ENCODE assay signal across 19 mouse cellular contexts in the genomic region with DNA sequence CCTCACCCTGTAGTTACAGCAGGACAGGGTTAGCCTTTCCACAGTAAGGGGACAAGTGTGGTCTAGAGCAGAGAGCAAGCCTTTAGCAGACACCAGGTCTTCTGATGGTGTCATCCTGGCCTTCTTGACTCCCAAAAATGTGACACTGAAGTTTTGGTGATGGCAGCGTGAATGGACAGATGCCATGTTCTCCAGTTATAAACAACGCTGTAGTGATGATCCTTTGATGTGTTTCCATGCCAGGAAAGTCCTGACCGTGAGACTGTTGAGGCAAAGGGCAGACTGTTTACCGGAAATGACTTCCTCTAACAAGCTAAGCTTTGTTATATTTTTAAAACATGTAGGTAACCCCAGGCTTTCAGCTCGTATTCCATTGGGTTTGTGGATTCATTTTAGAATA. TPM values are rescaled to one million over a fixed set of nuclear protein-coding genes. Genes with fewer than 3 reads are reported as not detected.
DNase-seq lines count a peak whose midpoint lies in the region; ATAC-seq and TF ChIP-seq lines count a peak whose summit lies in the region.
"Had no signal": no experiment of that assay in that cellular context is flagged by ENCODE, and none has a peak within 500 bp of the region (broad histone marks: within the 10 kb centered on the region; RNA-seq: fewer than 3 reads in every experiment).

No protein-coding gene starts in this region.

- no peak overlapping the region for H3K4me3 ChIP-seq in liver, embryonic 11.5 days (ENCODE audit: low read depth, low read length)
- no peak overlapping the region for H3K4me3 ChIP-seq in liver, postnatal 0 days (ENCODE audit: low read depth, low read length)
- no peak overlapping the region; the same call in 1 of the 2 replicates for H3K4me3 ChIP-seq in thymus, adult 2 months (ENCODE audit: control insufficient read depth, insufficient read depth, low read length)
- H3K4me3 ChIP-seq in bone marrow macrophage, adult 2 months (ENCODE audit: insufficient read depth, low read length), result peak overlapping the region; percentile 26
- H3K4me3 ChIP-seq in macrophage (ENCODE audit: inconsistent target), result peak overlapping the region; percentile 15
- H3K4me3 ChIP-seq: embryonic facial prominence, embryonic 10.5 days; gastrocnemius, adult 2 months; heart, embryonic 13.5 days; hindbrain, embryonic 12.5 days had no signal

- no peak overlapping the region for H3K27ac ChIP-seq in liver, embryonic 11.5 days (ENCODE audit: low read depth, low read length)
- no peak overlapping the region for H3K27ac ChIP-seq in liver, postnatal 0 days (ENCODE audit: low read depth)
- peak overlapping the region; percentile 62 for H3K27ac ChIP-seq in thymus, adult 2 months (ENCODE audit: control insufficient read depth, insufficient read depth, low read length)
- no peak overlapping the region for H3K27ac ChIP-seq in bone marrow macrophage, adult 2 months (ENCODE audit: insufficient read depth, low read depth, low read length)
- H3K27ac ChIP-seq in macrophage, result no peak overlapping the region
- H3K27ac ChIP-seq: embryonic facial prominence, embryonic 10.5 days; gastrocnemius, adult 2 months; heart, embryonic 13.5 days; hindbrain, embryonic 12.5 days had no signal

- TF ChIP-seq EP300 in liver, postnatal 0 days (IDR thresholded peaks at IDR 0.05; ENCODE audit: low read depth), result no peak

- TF ChIP-seq POLR2A in thymus, adult 2 months (IDR thresholded peaks at IDR 0.05; ENCODE audit: control insufficient read depth, extremely low read depth, insufficient read depth, low read length, poor library complexity), result no peak
- no peak for TF ChIP-seq POLR2A in bone marrow macrophage, adult 2 months (IDR thresholded peaks at IDR 0.05; ENCODE audit: borderline replicate concordance, low read depth, low read length)

- H3K36me3 ChIP-seq in liver, embryonic 11.5 days (ENCODE audit: control insufficient read depth, insufficient read depth, low read length), result no peaks in the 10 kb centered on the region
- no peaks in the 10 kb centered on the region for H3K36me3 ChIP-seq in liver, postnatal 0 days (replicated peaks; ENCODE audit: insufficient read depth, low read length)
- no peaks in the 10 kb centered on the region for H3K36me3 ChIP-seq in thymus, adult 2 months (ENCODE audit: control insufficient read depth, insufficient read depth, low read length)
- H3K36me3 ChIP-seq in macrophage (ENCODE audit: inconsistent target), result no peaks in the 10 kb centered on the region; the same call in 1 of the 2 replicates
- H3K36me3 ChIP-seq: heart, embryonic 13.5 days; hindbrain, embryonic 12.5 days had no signal

- ATAC-seq in liver, embryonic 11.5 days (replicated peaks; ENCODE audit: low FRiP score), result no peak
- ATAC-seq in liver, postnatal 0 days, result no peak
- ATAC-seq: activated CD4-positive, CD25-positive, alpha-beta regulatory T cell, adult 4 months; forebrain, embryonic 14.5 days; hindbrain, embryonic 16.5 days had no signal

- WGBS in liver, embryonic 11.5 days, result 66% methylated on average over 5 of the region's 5 CpGs
- WGBS in liver, postnatal 0 days (ENCODE audit: insufficient replicate concordance), result 56% methylated on average over 5 of the region's 5 CpGs
- WGBS in thymus, adult 2 months, result 33% methylated on average over 5 of the region's 5 CpGs
- 74% methylated on average over 5 of the region's 5 CpGs for WGBS in macrophage (ENCODE audit: missing documents)

- peaks cover 56% of the 10 kb centered on the region for H3K79me2 ChIP-seq in macrophage (ENCODE audit: inconsistent target)

- no peak overlapping the region for H3K9ac ChIP-seq in liver, embryonic 11.5 days (ENCODE audit: low read depth, low read length)
- no peak overlapping the region for H3K9ac ChIP-seq in liver, postnatal 0 days (replicated peaks)
- H3K9ac ChIP-seq: heart, embryonic 13.5 days; hindbrain, embryonic 12.5 days had no signal

- no peaks in the 10 kb centered on the region for H3K27me3 ChIP-seq in liver, embryonic 11.5 days (replicated peaks; ENCODE audit: control insufficient read depth, insufficient read depth, low read length)
- no peaks in the 10 kb centered on the region for H3K27me3 ChIP-seq in liver, postnatal 0 days (ENCODE audit: insufficient read depth, low read length)
- H3K27me3 ChIP-seq in thymus, adult 2 months (ENCODE audit: control insufficient read depth, insufficient read depth, low read length), result no peaks in the 10 kb centered on the region
- H3K27me3 ChIP-seq: heart, embryonic 13.5 days; hindbrain, embryonic 12.5 days had no signal

- TF ChIP-seq CTCF in liver, postnatal 0 days (IDR thresholded peaks at IDR 0.05; ENCODE audit: low read depth), result no peak
- TF ChIP-seq CTCF in thymus, adult 2 months (IDR thresholded peaks at IDR 0.05; ENCODE audit: borderline replicate concordance, control insufficient read depth, extremely low read depth, insufficient read depth, low read length, poor library complexity), result no peak
- no peak for TF ChIP-seq CTCF in bone marrow macrophage, adult 2 months (IDR thresholded peaks at IDR 0.05; ENCODE audit: low read depth, low read length)

- no peak overlapping the region for H3K4me2 ChIP-seq in liver, embryonic 11.5 days
- H3K4me2 ChIP-seq in liver, postnatal 0 days (ENCODE audit: low read depth, low read length), result no peak overlapping the region
- H3K4me2 ChIP-seq: heart, embryonic 13.5 days; hindbrain, embryonic 12.5 days had no signal

- DNase-seq in liver, embryonic 11.5 days (ENCODE audit: low spot score), result peak; percentile 23
- DNase-seq in liver, postnatal 0 days, result no peak
- no peak for DNase-seq in thymus, adult 2 months
- no peak for DNase-seq in thymus, postnatal 10 days (ENCODE audit: low spot score in 2 of 2)
- DNase-seq in kidney, postnatal 4 days, result no peak
- DNase-seq: adrenal gland, postnatal 14 days; cerebellum, adult 2 months; cerebellum, postnatal 10 days; gastrocnemius, adult 2 months; gastrocnemius, postnatal 25 days; heart, postnatal 4 days had no signal

- no peaks in the 10 kb centered on the region for H3K9me3 ChIP-seq in liver, embryonic 11.5 days (ENCODE audit: control insufficient read depth, low read length)
- H3K9me3 ChIP-seq in liver, postnatal 0 days (ENCODE audit: low read length), result no peaks in the 10 kb centered on the region
- H3K9me3 ChIP-seq: embryonic facial prominence, embryonic 10.5 days; heart, embryonic 13.5 days; hindbrain, embryonic 12.5 days had no signal

- peaks cover 18% of the 10 kb centered on the region for H3K4me1 ChIP-seq in liver, embryonic 11.5 days (replicated peaks; ENCODE audit: control insufficient read depth, insufficient read depth, low read length)
- H3K4me1 ChIP-seq in liver, postnatal 0 days (ENCODE audit: insufficient read depth), result peaks cover 6% of the 10 kb centered on the region
- peaks cover 19% of the 10 kb centered on the region for H3K4me1 ChIP-seq in thymus, adult 2 months (replicated peaks; ENCODE audit: control insufficient read depth, insufficient read depth, low read length)
- peaks cover 29% of the 10 kb centered on the region for H3K4me1 ChIP-seq in bone marrow macrophage, adult 2 months (ENCODE audit: control insufficient read depth, insufficient read depth, low read length)

RNA-seq across cellular contexts. Expression of gene Rcbtb2, which starts 17.0 kb away (rescaled TPM):
- 56.3 and 56.9 TPM in 2 replicates for polyA plus RNA-seq in liver, embryonic 11.5 days (2014; fragmentation: Nextera tagmentation; extraction: Ambion mirVana)
- polyA plus RNA-seq in liver, postnatal 0 days (2015; fragmentation: Nextera tagmentation; extraction: Ambion mirVana), result 29.1 and 29.9 TPM in 2 replicates
- 168 and 169 TPM in 2 replicates for polyA plus RNA-seq in thymus, adult 2 months (2012; rRNA removed)
- 371 and 386 TPM in 2 replicates for polyA plus RNA-seq in bone marrow macrophage, adult 2 months (2012; ENCODE audit: insufficient read depth, insufficient read length, missing spikeins)
- total RNA-seq in macrophage (2018; cell fraction: chromatin; rRNA removed), result 100 to 1,000 TPM in 9 of 26 experiments, 10 to 100 TPM in 17; 10.1 to 399 (median 78.4) TPM
- 100 to 1,000 TPM in 13 of 26 experiments, 10 to 100 TPM in 13; 30.9 to 230 (median 97.0) TPM for total RNA-seq in macrophage (2018; cell fraction: cytosol; rRNA removed)
- 100 to 1,000 TPM in 8 of 26 experiments, 10 to 100 TPM in 18; 16.4 to 314 (median 54.6) TPM for total RNA-seq in macrophage (2018; cell fraction: nucleus; rRNA removed)
- 214 to 549 TPM (median 282 TPM) in 3 replicates for polyA plus RNA-seq in macrophage (2018)

Comparison
In these comparisons a context has a peak if more than half of its experiments do, and no peak if none do; other contexts are left out.
1. H3K4me3 ChIP-seq: peak in bone marrow macrophage, adult 2 months (single experiment) and macrophage (single experiment); none in liver, embryonic 11.5 days (single experiment), liver, postnatal 0 days (single experiment) and thymus, adult 2 months (single experiment).